Mouse (Mus musculus) intestine, embryonic 16.5 days (tissue): ENCODE data around the gene Helz. TPM values are rescaled to one million over a fixed set of nuclear protein-coding genes. Genes with fewer than 3 reads are reported as not detected.

Experiments used
- ATAC-seq: fragments of 200-750 bp; cut with Nextera tagmentation; 2 replicates; pipeline ENCODE4 v1.8.0; 2017; ENCODE audit warnings: moderate TSS enrichment, moderate library complexity
- H3K27ac ChIP-seq: fragments of 300-500 bp; sonication (generic); 2 replicates; pipeline ENCODE4 v1.5.1; 2014; ENCODE audit warnings: mild to moderate bottlenecking, low read length
- H3K27me3 ChIP-seq: fragments of 300-500 bp; sonication (generic); replicated peaks from 2 replicates; pipeline ENCODE4 v1.6.1; 2014; ENCODE audit warnings: low read length, control low read depth, mixed read lengths; ENCODE audit not compliant: control insufficient read depth, insufficient read depth
- H3K36me3 ChIP-seq: fragments of 300-500 bp; sonication (generic); 2 replicates; pipeline ENCODE4 v1.6.1; 2014; ENCODE audit warnings: low read length, control low read depth; ENCODE audit not compliant: control insufficient read depth, insufficient read depth
- H3K4me1 ChIP-seq: fragments of 300-500 bp; sonication (generic); 2 replicates; pipeline ENCODE4 v1.6.1; 2014; ENCODE audit warnings: low read length, control low read depth, mixed read lengths; ENCODE audit not compliant: control insufficient read depth, insufficient read depth
- H3K4me2 ChIP-seq: fragments of 300-500 bp; sonication (generic); 2 replicates; pipeline ENCODE4 v1.6.1; 2014; ENCODE audit warnings: low read depth, low read length, control low read depth
- H3K4me3 ChIP-seq: fragments of 300-500 bp; sonication (generic); 2 replicates; pipeline ENCODE4 v1.5.1; 2014; ENCODE audit warnings: mild to moderate bottlenecking, low read length
- H3K9ac ChIP-seq: fragments of 300-500 bp; sonication (generic); 2 replicates; pipeline ENCODE4 v1.6.1; 2014; ENCODE audit warnings: low read depth, low read length
- H3K9me3 ChIP-seq: fragments of 300-500 bp; sonication (generic); 2 replicates; pipeline ENCODE4 v1.6.1; 2016; ENCODE audit warnings: low read length, control low read depth; ENCODE audit not compliant: control insufficient read depth
- WGBS: fragments of 180-500 bp; shearing (Covaris S2); extraction: QIAGEN DNeasy Blood & Tissue Kit; methylation state at CpG from one replicate; pipeline ENCODE4 v1.1.7; 2014; 5-methylcytosine and 5-hydroxymethylcytosine counted together
- polyA plus RNA-seq: library from polyadenylated mRNA; unstranded; fragments of >200 nt; fragmentation: Nextera tagmentation; extraction: Ambion mirVana; gene quantifications from 2 replicates; pipeline ENCODE4 v1.2.1, GENCODE M21; 2015

Helz gene
- polyA plus RNA-seq, 1 experiment from 2014 or later, result 12.8 TPM

GRCm38 (mm10) chr11:107650422-107651051, 102.8 kb downstream of the Helz start:
- Histone ChIP-seq H3K4me1 (peaks cover 5% of the 10 kb centered on the region; the same call in 1 of the 2 replicates), H3K27ac (peak overlapping the region; percentile 35), H3K4me2 (no peak overlapping the region), H3K4me3 (no peak overlapping the region), H3K9me3 (no peaks in the 10 kb centered on the region), H3K27me3 (no peaks in the 10 kb centered on the region), H3K36me3 (peaks cover 7% of the 10 kb centered on the region), H3K9ac (no peak overlapping the region)
- peak; percentile 50; the same call in 1 of the 2 replicates for ATAC-seq
- 54% methylated on average over 6 of the region's 6 CpGs for WGBS

- Histone ChIP-seq H3K27ac (peak overlapping the region; percentile 10; the same call in 1 of the 2 replicates), H3K36me3 (peaks cover 11% of the 10 kb centered on the region), H3K4me2 (no peak overlapping the region), H3K27me3 (no peaks in the 10 kb centered on the region), H3K9ac (no peak overlapping the region), H3K4me3 (no peak overlapping the region), H3K4me1 (peaks cover 5% of the 10 kb centered on the region; the same call in 1 of the 2 replicates), H3K9me3 (no peaks in the 10 kb centered on the region)
- no peak for ATAC-seq
- WGBS, result 66% methylated on average over 7 of the region's 7 CpGs
Observed at GRCm38 (mm10) chr11:107651391-107651790, 103.7 kb downstream of the Helz start.

GRCm38 (mm10) chr11:107652137-107652536, 104.4 kb downstream of the Helz start:
- H3K4me2 ChIP-seq, result no peak overlapping the region

GRCm38 (mm10) chr11:107655538-107655937, 107.8 kb downstream of the Helz start:
- Histone ChIP-seq H3K36me3 (0 out of 2 replicates have a peak, but pooled peaks cover 6% of the 10 kb centered on the region), H3K9me3 (no peaks in the 10 kb centered on the region), H3K4me2 (no peak overlapping the region), H3K4me3 (no peak overlapping the region), H3K9ac (no peak overlapping the region), H3K27ac (no peak overlapping the region), H3K27me3 (no peaks in the 10 kb centered on the region), H3K4me1 (peaks cover 5% of the 10 kb centered on the region; the same call in 1 of the 2 replicates)
- 87% methylated on average over 4 of the region's 4 CpGs for WGBS
- no peak for ATAC-seq

More at GRCm38 (mm10) chr11:107652137-107652536, 104.4 kb downstream of the Helz start:
- 58% methylated on average over 8 of the region's 8 CpGs for WGBS
- no peak for ATAC-seq
- Histone ChIP-seq H3K27ac (no peak overlapping the region), H3K4me1 (peaks cover 5% of the 10 kb centered on the region; the same call in 1 of the 2 replicates), H3K27me3 (no peaks in the 10 kb centered on the region), H3K9ac (no peak overlapping the region), H3K4me3 (no peak overlapping the region), H3K36me3 (peaks cover 10% of the 10 kb centered on the region), H3K9me3 (no peaks in the 10 kb centered on the region)

- 85% methylated on average over 5 of the region's 5 CpGs for WGBS
- H3K36me3 ChIP-seq, result 0 out of 2 replicates have a peak, but pooled peaks cover 8% of the 10 kb centered on the region
Observed at GRCm38 (mm10) chr11:107657117-107657516, 109.4 kb downstream of the Helz start.

DNA sequence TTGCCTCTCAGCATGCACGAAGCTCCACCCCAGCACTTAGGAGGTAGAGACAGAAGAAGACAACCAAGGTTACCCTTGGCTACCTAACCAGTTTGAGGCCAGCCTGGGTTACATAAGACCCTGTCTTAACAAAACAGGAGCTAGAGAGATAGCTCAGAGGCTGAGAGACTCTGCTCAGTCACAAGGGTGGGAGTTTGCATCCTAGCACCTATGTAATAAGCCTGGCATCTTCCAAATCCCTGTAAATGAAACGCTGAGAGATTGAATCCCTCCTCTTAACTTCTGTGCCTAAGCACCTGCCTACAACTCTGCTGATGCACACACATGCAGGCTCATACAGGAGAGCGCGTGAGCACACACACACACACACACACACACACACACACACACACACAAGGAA, 112.7 kb downstream of the Helz start:
- Histone ChIP-seq H3K36me3 (0 out of 2 replicates have a peak, but pooled peaks cover 11% of the 10 kb centered on the region), H3K9ac (no peak overlapping the region), H3K4me1 (no peaks in the 10 kb centered on the region; the same call in 1 of the 2 replicates), H3K27me3 (no peaks in the 10 kb centered on the region), H3K4me2 (no peak overlapping the region), H3K27ac (no peak overlapping the region), H3K9me3 (no peaks in the 10 kb centered on the region), H3K4me3 (no peak overlapping the region)
- WGBS, result 96% methylated on average over 4 of the region's 4 CpGs
- ATAC-seq, result no peak

More at GRCm38 (mm10) chr11:107657117-107657516, 109.4 kb downstream of the Helz start:
- ATAC-seq, result no peak
- Histone ChIP-seq H3K4me1 (no peaks in the 10 kb centered on the region; the same call in 1 of the 2 replicates), H3K27me3 (no peaks in the 10 kb centered on the region), H3K9me3 (no peaks in the 10 kb centered on the region), H3K4me2 (no peak overlapping the region), H3K9ac (no peak overlapping the region), H3K4me3 (no peak overlapping the region), H3K27ac (no peak overlapping the region)

DNA sequence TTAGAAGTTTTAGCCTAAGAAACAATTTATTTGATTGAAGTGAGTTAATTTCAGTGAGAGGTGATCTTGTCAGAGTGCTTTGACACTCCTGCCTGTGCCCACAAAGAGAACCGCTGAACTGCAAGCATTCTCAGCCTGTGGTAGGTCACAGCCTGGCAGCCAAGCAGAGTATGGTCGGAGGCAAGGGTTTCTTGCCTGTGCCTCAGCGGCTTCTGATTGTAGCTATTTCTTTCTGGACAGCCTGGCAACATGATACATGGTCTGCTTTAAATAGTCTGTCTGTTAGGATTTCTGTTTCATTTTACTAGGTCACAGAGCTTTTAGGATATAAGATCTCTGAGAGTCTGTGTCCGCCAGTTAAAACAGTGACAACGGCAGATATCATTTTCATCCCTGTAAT, 114.9 kb downstream of the Helz start:
- Histone ChIP-seq H3K27ac (no peak overlapping the region), H3K4me3 (no peak overlapping the region), H3K9me3 (no peaks in the 10 kb centered on the region), H3K9ac (no peak overlapping the region), H3K4me1 (no peaks in the 10 kb centered on the region), H3K36me3 (peaks cover 16% of the 10 kb centered on the region), H3K4me2 (no peak overlapping the region), H3K27me3 (no peaks in the 10 kb centered on the region)
- 85% methylated on average over 5 of the region's 5 CpGs for WGBS
- no peak for ATAC-seq

DNA sequence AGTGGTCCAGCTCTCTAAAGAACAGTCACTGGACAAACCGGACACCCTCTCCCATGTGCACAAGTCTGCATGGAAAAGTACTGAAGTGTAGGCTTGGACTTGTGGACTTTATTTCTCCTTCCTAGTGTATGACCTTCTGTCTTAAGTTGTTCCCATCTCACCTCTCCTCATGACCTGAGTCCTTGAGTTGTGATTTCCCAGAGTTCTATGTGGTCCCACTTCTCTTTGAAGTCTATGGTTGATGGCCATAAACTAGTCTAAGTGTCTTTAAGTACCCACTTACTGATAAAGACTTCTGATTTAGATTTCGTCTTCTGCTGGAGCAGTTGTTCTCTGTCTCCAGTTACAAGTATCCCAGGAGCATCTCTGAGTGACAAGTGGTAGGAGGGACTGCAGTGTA, 119.8 kb downstream of the Helz start:
- no peak for ATAC-seq
- H3K4me1 ChIP-seq, result no peaks in the 10 kb centered on the region
- H3K4me3 ChIP-seq, result no peak overlapping the region
- no peaks in the 10 kb centered on the region for H3K9me3 ChIP-seq
- no peak overlapping the region for H3K4me2 ChIP-seq
- no peaks in the 10 kb centered on the region for H3K27me3 ChIP-seq
- no peak overlapping the region for H3K9ac ChIP-seq
- WGBS, result 61% methylated on average over 2 of the region's 2 CpGs
- peaks cover 16% of the 10 kb centered on the region for H3K36me3 ChIP-seq
- no peak overlapping the region for H3K27ac ChIP-seq

DNA sequence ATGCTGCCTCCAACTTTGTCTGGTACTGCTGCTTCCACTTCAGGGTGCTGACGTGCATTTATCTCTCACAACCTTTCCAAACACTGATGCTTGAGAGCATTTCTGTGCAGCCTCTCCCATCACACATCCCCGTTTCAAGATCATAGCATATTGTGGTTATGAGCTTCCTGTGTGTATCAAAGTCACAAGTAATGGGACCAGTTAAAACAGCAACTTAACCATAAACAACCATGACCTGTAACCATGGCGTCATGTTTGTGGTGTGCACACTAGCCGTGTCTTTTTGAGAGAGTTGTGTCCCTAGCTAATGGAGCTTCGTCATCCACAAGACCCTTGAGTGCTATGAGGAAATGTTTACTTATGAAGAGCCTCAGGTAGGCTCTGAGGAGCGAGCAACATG, 120.5 kb downstream of the Helz start:
- Histone ChIP-seq H3K9ac (no peak overlapping the region), H3K36me3 (peaks cover 16% of the 10 kb centered on the region)

More for the DNA sequence above, 120.5 kb downstream of the Helz start:
- WGBS, result 85% methylated on average over 6 of the region's 6 CpGs
- Histone ChIP-seq H3K4me1 (no peaks in the 10 kb centered on the region), H3K9me3 (no peaks in the 10 kb centered on the region), H3K27ac (no peak overlapping the region), H3K4me2 (no peak overlapping the region), H3K27me3 (no peaks in the 10 kb centered on the region), H3K4me3 (no peak overlapping the region)
- no peak for ATAC-seq
